Mouse (Mus musculus): ENCODE measurements around the gene Rnf123. TPM values are rescaled to one million over a fixed set of nuclear protein-coding genes. Genes with fewer than 3 reads are reported as not detected.

The Rnf123 gene
- total RNA-seq, 2 experiments from 2014 or later: 128 to 157 TPM

DNA sequence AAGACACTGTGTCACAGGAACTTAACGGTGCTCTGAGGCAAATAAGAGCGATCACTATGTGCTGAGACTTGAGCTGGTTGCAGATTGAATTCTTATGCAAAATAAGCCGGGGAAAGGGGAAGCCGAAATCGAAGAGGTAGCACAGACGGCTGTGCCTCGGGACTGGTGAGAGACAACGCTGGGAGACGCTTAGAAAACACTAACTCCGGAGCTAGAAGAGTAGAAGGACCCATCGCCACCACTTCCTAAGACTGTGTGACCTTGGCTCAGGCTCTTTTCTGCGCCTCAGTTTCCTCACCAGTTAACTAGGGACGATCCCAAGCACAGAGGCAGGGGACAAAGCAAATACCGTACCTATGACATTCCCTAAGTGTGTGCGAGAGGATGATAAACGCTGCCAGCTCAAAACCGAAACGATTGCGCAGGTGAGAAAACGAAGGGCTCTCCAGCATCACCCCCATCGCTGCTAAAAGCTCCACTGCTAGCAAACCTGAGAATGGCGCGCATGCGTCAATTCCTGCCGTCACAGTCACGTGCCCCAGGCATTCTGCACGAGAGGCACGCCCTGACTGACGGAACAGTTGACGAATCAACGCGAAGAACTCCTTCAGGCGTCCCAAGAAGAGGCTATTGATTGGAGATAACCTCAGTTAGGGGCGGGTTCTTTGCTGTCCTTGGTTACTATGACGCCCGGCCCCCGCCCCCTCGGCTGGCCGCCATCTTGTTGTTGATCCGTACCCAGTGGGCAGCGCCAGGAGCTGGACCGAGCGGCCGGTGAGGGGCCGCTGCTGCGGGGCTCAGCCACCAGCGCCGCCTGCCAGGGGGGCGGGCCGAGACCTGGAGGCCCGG, 81.0 kb downstream of the Rnf123 start, which contains the start of gene Ip6k1:
Ip6k1 (plus strand) TSS at position 580 of the 849 bp plus-strand sequence.
- peak within 1 kb of the TSS; percentile 77 for H3K4me3 ChIP-seq
- DNase-seq: peak; percentile 100
- TF ChIP-seq CTCF (IDR thresholded peaks at IDR 0.05): no peak
- H3K27ac ChIP-seq: peak within 1 kb of the TSS; percentile 99
- intact Hi-C loops (cut with DNase I): loop anchor here (5.0 kb wide), 1 partner anchor 40 kb away; no protein-coding TSS in a partner anchor

Small RNAs within 50 kb of the gene (microRNA-seq; reads per million reads assigned to microRNA genes)
- gene Gm47303 (not detected), gene Mir7088 (not detected)

Other genes starting within 250 kb of the Rnf123 start
- gene Rbm6, start 210.1 kb downstream of the Rnf123 start, total RNA-seq (2021): 10 to 100 TPM; 22.0 to 22.7 TPM
- 10 to 100 TPM in 1 of 2 experiments, 1 to 10 TPM in 1; 9.6 to 11.3 TPM for gene Mon1a, start 195.2 kb downstream of the Rnf123 start, total RNA-seq (2021)
- gene Mst1r, start 176.5 kb downstream of the Rnf123 start, total RNA-seq (2021): under 1 TPM; 0.54 to 0.81 TPM
- not detected for gene Actl11, start 154.9 kb downstream of the Rnf123 start, total RNA-seq (2021)
- under 1 TPM in 1 of 2 experiments, not detected in 1; 0.22 TPM for gene Camkv, start 147.7 kb downstream of the Rnf123 start, total RNA-seq (2021)
- gene Traip, start 133.2 kb downstream of the Rnf123 start, total RNA-seq (2021): under 1 TPM; 0.25 to 0.43 TPM
- 1 to 10 TPM; 2.3 to 3.1 TPM for gene Uba7, start 107.8 kb downstream of the Rnf123 start, total RNA-seq (2021)
- gene Gm20661, start 100.3 kb downstream of the Rnf123 start, total RNA-seq (2021): not detected
- gene Inka1, start 97.5 kb downstream of the Rnf123 start, total RNA-seq (2021): 1 to 10 TPM; 1.1 to 3.2 TPM
- gene Cdhr4, start 90.8 kb downstream of the Rnf123 start, total RNA-seq (2021): under 1 TPM in 1 of 2 experiments, not detected in 1; 0.42 TPM
- not detected for gene Gm20662, start 87.0 kb downstream of the Rnf123 start, total RNA-seq (2021)
- 10 to 100 TPM; 26.2 to 30.5 TPM for gene Ip6k1, start 80.8 kb downstream of the Rnf123 start, total RNA-seq (2021)
- gene Gmppb, start 34.1 kb downstream of the Rnf123 start, total RNA-seq (2021): 1 to 10 TPM; 3.3 to 6.3 TPM
- 1 to 10 TPM; 1.5 to 3.1 TPM for gene Amigo3, start 30.2 kb downstream of the Rnf123 start, total RNA-seq (2021)
- gene Mst1, start 2.9 kb downstream of the Rnf123 start, total RNA-seq (2021): not detected
- 10 to 100 TPM; 30.6 to 33.4 TPM for gene Apeh, start 11.3 kb upstream of the Rnf123 start, total RNA-seq (2021)
- gene Bsn, start 107.0 kb upstream of the Rnf123 start, total RNA-seq (2021): under 1 TPM in 1 of 2 experiments, not detected in 1; 0.03 TPM
- gene Dag1, start 180.6 kb upstream of the Rnf123 start, total RNA-seq (2021): 100 to 1,000 TPM; 170 to 229 TPM
- gene Nicn1, start 207.1 kb upstream of the Rnf123 start, total RNA-seq (2021): 10 to 100 TPM in 1 of 2 experiments, 1 to 10 TPM in 1; 9.3 to 11.9 TPM
- gene Amt, start 213.5 kb upstream of the Rnf123 start, total RNA-seq (2021): 1 to 10 TPM; 1.0 to 1.4 TPM
- gene Rhoa, start 222.8 kb upstream of the Rnf123 start, total RNA-seq (2021): 100 to 1,000 TPM in 1 of 2 experiments, 10 to 100 TPM in 1; 95.0 to 122 TPM
- gene Tcta, start 222.8 kb upstream of the Rnf123 start, total RNA-seq (2021): 10 to 100 TPM; 27.0 to 35.1 TPM